Mouse (Mus musculus): Measurements from ENCODE around the gene Gpr160. TPM values are rescaled to one million over a fixed set of nuclear protein-coding genes. Genes with fewer than 3 reads are reported as not detected.

Gpr160 gene
- total and polyA plus RNA-seq, 3 experiments, result 0.70 to 1.2 (median 1.0) TPM

GRCm38 (mm10) chr3:30818630-30819125 lies 37.1 kb upstream of the Gpr160 start:
- dilution Hi-C loops (cut with MboI; ENCODE audit: extremely low pct_ligation_motif_present, extremely low pct_unique_long_range_greater_than_20kb, low sequenced_read_pairs), result no loop called here
- Histone ChIP-seq H3K36me3 (replicated peaks in 1 of 2; ENCODE audit: control insufficient read depth in 1 of 2, insufficient read depth in 1 of 2, low read length in 1 of 2) (peaks cover 26 to 66% of the 10 kb centered on the region in 2 experiments), H3K79me2 (replicated peaks; ENCODE audit: control insufficient read depth, extremely low read depth, insufficient read depth, poor library complexity, severe bottlenecking) (no peaks in the 10 kb centered on the region), H3K27me3 (replicated peaks) (no peaks in the 10 kb centered on the region), H3K9me3 (replicated peaks; ENCODE audit: low read length) (no peaks in the 10 kb centered on the region), H3K9ac (ENCODE audit: insufficient read depth, low read depth) (no peak overlapping the region), H3K4me3 (replicated peaks in 1 of 3; ENCODE audit: low read depth in 2 of 3, low read length in 2 of 3, poor library complexity in 1 of 3) (no peak overlapping the region), H3K27ac (ENCODE audit: insufficient read depth, low read depth) (no peak overlapping the region), H3K4me1 (ENCODE audit: control insufficient read depth in 1 of 2, insufficient read depth in 2 of 2) (no peaks in the 10 kb centered on the region), H3K4me2 (ENCODE audit: insufficient read depth, low read depth, poor library complexity, severe bottlenecking) (no peak overlapping the region)
- in situ Hi-C loops (cut with MboI; ENCODE audit: low pct_ligation_motif_present, low pct_unique_long_range_greater_than_20kb, low sequenced_read_pairs), result loop anchor here (25.0 kb wide), 1 partner anchor 231 kb away; the partner anchor contains the start of gene Actrt3
- DNase-seq (ENCODE audit: extremely low read depth), result no peak
- TF ChIP-seq ZC3H11A (IDR thresholded peaks at IDR 0.05; ENCODE audit: low read depth, low read length), result no peak
- TF ChIP-seq NRF1 (IDR thresholded peaks at IDR 0.05; ENCODE audit: low read depth, low read length), result no peak
- no peak for TF ChIP-seq E2F4 (IDR thresholded peaks at IDR 0.05; ENCODE audit: insufficient replicate concordance, low read depth, low read length)
- no peak for TF ChIP-seq TBP (conservative IDR thresholded peaks at IDR 0.05; ENCODE audit: low read depth, low read length)
- TF ChIP-seq USF2 (conservative IDR thresholded peaks at IDR 0.05; ENCODE audit: low read depth, low read length), result no peak
- no peak for TF ChIP-seq BHLHE40 (IDR thresholded peaks at IDR 0.05; ENCODE audit: low read depth, low read length)
- TF ChIP-seq CHD1 (IDR thresholded peaks at IDR 0.05; ENCODE audit: low read depth, low read length), result no peak
- TF ChIP-seq RCOR1 (conservative IDR thresholded peaks at IDR 0.05; ENCODE audit: low read depth, low read length), result no peak
- no peak for TF ChIP-seq PAX5 (IDR thresholded peaks at IDR 0.05; ENCODE audit: low read length)

- no peaks in the 10 kb centered on the region for H3K4me1 ChIP-seq (ENCODE audit: control insufficient read depth in 1 of 2, insufficient read depth in 2 of 2)
- H3K4me3 ChIP-seq (replicated peaks in 1 of 3; ENCODE audit: low read depth in 2 of 3, low read length in 2 of 3, poor library complexity in 1 of 3), result no peak overlapping the region
- in situ Hi-C loops (cut with MboI; ENCODE audit: low pct_ligation_motif_present, low pct_unique_long_range_greater_than_20kb, low sequenced_read_pairs), result loop anchor here (25.0 kb wide), 1 partner anchor 235 kb away; the partner anchor contains the start of gene Actrt3
- H3K9ac ChIP-seq (ENCODE audit: insufficient read depth, low read depth), result no peak overlapping the region
- H3K36me3 ChIP-seq (replicated peaks in 1 of 2; ENCODE audit: control insufficient read depth in 1 of 2, insufficient read depth in 1 of 2, low read length in 1 of 2), result peaks cover 18 to 45% of the 10 kb centered on the region in 2 experiments
- DNase-seq (ENCODE audit: extremely low read depth), result no peak
- dilution Hi-C loops (cut with MboI; ENCODE audit: extremely low pct_ligation_motif_present, extremely low pct_unique_long_range_greater_than_20kb, low sequenced_read_pairs), result no loop called here
- no peaks in the 10 kb centered on the region for H3K79me2 ChIP-seq (replicated peaks; ENCODE audit: control insufficient read depth, extremely low read depth, insufficient read depth, poor library complexity, severe bottlenecking)
- H3K4me2 ChIP-seq (ENCODE audit: insufficient read depth, low read depth, poor library complexity, severe bottlenecking), result no peak overlapping the region
- H3K27ac ChIP-seq (ENCODE audit: insufficient read depth, low read depth), result no peak overlapping the region
- no peaks in the 10 kb centered on the region for H3K27me3 ChIP-seq (replicated peaks)
- TF ChIP-seq EP300 (IDR thresholded peaks at IDR 0.05; ENCODE audit: low read length), result no peak
- TF ChIP-seq ZNF384 (IDR thresholded peaks at IDR 0.05; ENCODE audit: low read depth, low read length), result no peak
- no peak for TF ChIP-seq ZMIZ1 (IDR thresholded peaks at IDR 0.05; ENCODE audit: low read depth, low read length)
- no peak for TF ChIP-seq POLR2A (IDR thresholded peaks at IDR 0.05; ENCODE audit: low read depth, low read length)
- no peak for TF ChIP-seq ZKSCAN1 (IDR thresholded peaks at IDR 0.05; ENCODE audit: borderline replicate concordance, low read depth, low read length)
- TF ChIP-seq RCOR1 (conservative IDR thresholded peaks at IDR 0.05; ENCODE audit: low read depth, low read length), result no peak
- TF ChIP-seq E2F4 (IDR thresholded peaks at IDR 0.05; ENCODE audit: insufficient replicate concordance, low read depth, low read length), result no peak
- no peak for TF ChIP-seq CHD2 (IDR thresholded peaks at IDR 0.05; ENCODE audit: low read length)
- TF ChIP-seq MXI1 (IDR thresholded peaks at IDR 0.05; ENCODE audit: low read depth, low read length), result no peak
- TF ChIP-seq NRF1 (IDR thresholded peaks at IDR 0.05; ENCODE audit: low read depth, low read length), result no peak
- TF ChIP-seq JUN (IDR thresholded peaks at IDR 0.05; ENCODE audit: insufficient read depth, low read depth, low read length), result no peak
- no peak for TF ChIP-seq KAT2A (IDR thresholded peaks at IDR 0.05; ENCODE audit: insufficient replicate concordance, low read length)
- no peak for TF ChIP-seq POLR2AphosphoS2 (IDR thresholded peaks at IDR 0.05; ENCODE audit: low read depth, low read length)
- TF ChIP-seq UBTF (IDR thresholded peaks at IDR 0.05; ENCODE audit: low read depth, low read length), result no peak
- TF ChIP-seq TBP (conservative IDR thresholded peaks at IDR 0.05; ENCODE audit: low read depth, low read length), result no peak
- TF ChIP-seq ELF1 (IDR thresholded peaks at IDR 0.05; ENCODE audit: low read depth, low read length), result no peak
- no peaks in the 10 kb centered on the region for H3K9me3 ChIP-seq (replicated peaks; ENCODE audit: low read length)
Measured at GRCm38 (mm10) chr3:30822163-30822562, 33.6 kb upstream of the Gpr160 start.

All from CH12.LX (cell line).